Mouse (Mus musculus): Measurements from ENCODE around the gene Six6. TPM values are rescaled to one million over a fixed set of nuclear protein-coding genes. Genes with fewer than 3 reads are reported as not detected.

The Six6 gene
- not detected for total RNA-seq (2021)

DNA sequence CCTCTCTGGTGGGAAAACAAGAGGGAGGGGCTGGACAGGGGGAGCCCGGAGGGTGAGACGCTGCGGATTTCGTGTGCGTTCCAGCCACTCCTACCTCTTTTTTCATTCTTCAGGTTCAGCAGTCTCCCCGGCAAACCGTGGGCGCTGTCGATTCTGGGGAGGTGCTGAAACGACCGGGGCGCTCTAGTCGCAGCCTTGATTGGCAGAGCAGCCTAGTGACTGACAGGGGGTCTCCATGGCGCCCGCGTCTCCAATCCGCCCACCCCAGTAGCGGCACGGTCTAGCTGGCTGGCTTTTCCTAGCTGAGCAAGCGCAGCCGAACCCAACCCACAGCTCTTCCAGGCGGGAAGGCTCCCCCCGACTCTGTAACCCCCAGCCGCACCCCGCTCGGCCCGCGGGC, at the start of gene Six6:
TSS of gene Six6 (plus strand) at position 277 of the 400 bp plus-strand sequence.
- intact Hi-C loops (cut with DNase I): loop anchor here (5.0 kb wide), 1 partner anchor 103 kb away; no protein-coding TSS in a partner anchor
- no peak for DNase-seq

GRCm38 (mm10) chr12:72917159-72917993, 22.3 kb upstream of the Six6 start:
- no peak for DNase-seq
- intact Hi-C loops (cut with DNase I): no loop called here

- DNase-seq: no peak
- intact Hi-C loops (cut with DNase I): no loop called here
Observed at GRCm38 (mm10) chr12:72936751-72937150, 2.9 kb upstream of the Six6 start.

- no peak for DNase-seq
- intact Hi-C loops (cut with DNase I): no loop called here
Observed at GRCm38 (mm10) chr12:72937537-72938120, 2.1 kb upstream of the Six6 start.

DNA sequence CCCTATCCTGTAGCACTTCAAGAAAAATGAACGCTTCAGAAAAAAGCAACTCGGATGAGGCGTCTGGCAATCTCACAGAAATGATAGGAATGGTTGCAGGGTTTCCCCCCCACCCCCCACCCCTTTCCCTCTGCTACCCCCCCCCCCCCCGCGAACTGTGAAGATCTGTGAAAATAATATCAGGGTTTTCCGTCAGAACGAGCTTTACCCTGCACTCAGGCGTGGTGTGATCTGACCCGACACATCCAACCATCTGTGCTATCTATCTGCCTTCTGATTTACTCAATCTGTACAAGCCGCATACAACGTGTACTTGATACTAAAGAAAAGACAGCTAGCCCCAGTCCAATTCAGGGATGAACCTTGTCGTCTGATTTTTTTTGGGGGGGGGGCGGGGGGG, 1.5 kb upstream of the Six6 start:
- intact Hi-C loops (cut with DNase I): no loop called here
- no peak for DNase-seq

GRCm38 (mm10) chr12:72938600-72939490, 847 bp upstream of the Six6 start:
- intact Hi-C loops (cut with DNase I): no loop called here
- DNase-seq: no peak

GRCm38 (mm10) chr12:72940071-72940821, 554 bp downstream of the Six6 start, which contains the start of gene 4930447C04Rik:
4930447C04Rik (minus strand) TSS chr12:72940774.
- intact Hi-C loops (cut with DNase I): loop anchor here (5.0 kb wide), 1 partner anchor 102 kb away; no protein-coding TSS in a partner anchor
- no peak for DNase-seq

- intact Hi-C loops (cut with DNase I): loop anchor here (5.0 kb wide), 1 partner anchor 101 kb away; no protein-coding TSS in a partner anchor
- no peak for DNase-seq
Observed at GRCm38 (mm10) chr12:72940822-72941397, 1.2 kb downstream of the Six6 start.

DNA sequence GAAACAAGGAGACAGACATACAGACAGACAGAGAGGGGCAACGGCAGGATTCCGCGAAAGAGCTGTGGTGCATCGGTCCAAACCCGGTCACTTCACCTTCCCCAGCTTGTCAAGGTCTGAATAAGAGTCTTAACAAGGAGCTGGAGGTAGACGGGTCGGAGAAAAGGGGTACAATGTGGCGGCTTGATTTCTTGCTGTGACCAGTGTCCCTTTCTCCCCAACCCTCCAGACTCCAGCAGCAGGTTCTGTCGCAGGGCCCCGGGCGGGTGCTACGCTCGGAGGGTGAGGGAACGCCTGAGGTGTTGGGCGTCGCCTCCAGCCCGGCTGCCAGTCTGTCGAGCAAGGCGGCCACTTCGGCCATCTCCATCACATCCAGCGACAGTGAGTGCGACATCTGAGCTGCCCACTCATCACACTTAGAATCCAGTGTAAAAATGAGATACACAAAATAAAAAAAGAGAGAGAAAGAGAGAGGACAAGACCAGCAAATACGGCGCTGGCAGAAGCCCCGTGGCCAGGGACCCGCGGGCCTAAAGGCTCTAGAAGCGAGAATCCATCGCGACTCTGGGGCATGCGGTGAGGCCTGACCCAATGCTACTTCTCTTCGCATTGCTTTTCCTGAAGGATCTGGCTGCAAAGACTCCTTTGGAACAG, 1.8 kb downstream of the Six6 start:
- intact Hi-C loops (cut with DNase I): loop anchor here (5.0 kb wide), 1 partner anchor 101 kb away; no protein-coding TSS in a partner anchor
- no peak for DNase-seq

DNA sequence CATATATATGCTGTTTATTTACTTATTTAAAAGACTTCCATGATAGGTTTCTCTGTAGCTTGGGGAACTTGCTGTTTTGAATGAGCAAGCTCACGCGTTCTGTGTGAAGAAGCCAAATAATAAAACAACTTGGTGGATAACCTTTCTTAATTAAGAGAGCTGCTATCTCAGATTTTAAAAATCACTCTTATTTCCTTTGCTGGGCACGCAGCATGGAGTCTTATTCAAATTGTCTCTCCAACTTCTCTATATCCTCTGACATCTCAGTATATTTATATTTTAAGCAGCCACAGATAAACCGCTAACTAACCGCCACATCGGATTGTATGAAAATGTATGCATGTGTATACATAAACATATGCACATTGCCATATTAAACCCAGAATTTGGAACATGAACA, 2.5 kb downstream of the Six6 start:
- intact Hi-C loops (cut with DNase I): loop anchor here (5.0 kb wide), 1 partner anchor 100 kb away; no protein-coding TSS in a partner anchor

DNA sequence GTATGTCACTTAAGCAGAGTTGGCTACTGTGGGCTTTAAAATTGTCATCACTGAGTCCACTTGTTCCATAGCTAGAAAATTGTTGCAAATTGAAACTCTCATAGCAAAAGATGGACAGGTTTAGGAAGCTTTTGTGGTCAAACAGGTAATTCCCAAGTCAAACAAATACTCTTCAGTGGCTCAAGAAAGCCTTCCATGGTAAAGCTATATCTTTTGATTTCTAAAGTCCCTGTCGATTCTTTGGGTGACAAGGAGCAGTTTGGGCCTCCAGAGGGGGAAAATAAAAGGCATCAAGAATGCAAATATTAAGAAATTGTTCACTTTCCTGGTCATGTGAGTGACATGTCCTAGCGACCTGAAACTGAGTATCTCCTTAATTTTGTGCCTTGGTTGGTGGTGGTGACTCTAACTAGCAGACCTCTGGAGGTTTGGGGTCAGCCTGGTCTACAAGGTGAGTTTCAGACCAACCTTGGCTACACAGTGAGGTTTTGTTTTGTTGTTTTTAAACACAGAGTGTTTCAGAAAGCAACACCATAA, 4.0 kb downstream of the Six6 start:
- intact Hi-C loops (cut with DNase I): loop anchor here (5.0 kb wide), 1 partner anchor 99 kb away; no protein-coding TSS in a partner anchor
- no peak for DNase-seq

More for the DNA sequence above, 2.5 kb downstream of the Six6 start:
- DNase-seq: no peak

DNA sequence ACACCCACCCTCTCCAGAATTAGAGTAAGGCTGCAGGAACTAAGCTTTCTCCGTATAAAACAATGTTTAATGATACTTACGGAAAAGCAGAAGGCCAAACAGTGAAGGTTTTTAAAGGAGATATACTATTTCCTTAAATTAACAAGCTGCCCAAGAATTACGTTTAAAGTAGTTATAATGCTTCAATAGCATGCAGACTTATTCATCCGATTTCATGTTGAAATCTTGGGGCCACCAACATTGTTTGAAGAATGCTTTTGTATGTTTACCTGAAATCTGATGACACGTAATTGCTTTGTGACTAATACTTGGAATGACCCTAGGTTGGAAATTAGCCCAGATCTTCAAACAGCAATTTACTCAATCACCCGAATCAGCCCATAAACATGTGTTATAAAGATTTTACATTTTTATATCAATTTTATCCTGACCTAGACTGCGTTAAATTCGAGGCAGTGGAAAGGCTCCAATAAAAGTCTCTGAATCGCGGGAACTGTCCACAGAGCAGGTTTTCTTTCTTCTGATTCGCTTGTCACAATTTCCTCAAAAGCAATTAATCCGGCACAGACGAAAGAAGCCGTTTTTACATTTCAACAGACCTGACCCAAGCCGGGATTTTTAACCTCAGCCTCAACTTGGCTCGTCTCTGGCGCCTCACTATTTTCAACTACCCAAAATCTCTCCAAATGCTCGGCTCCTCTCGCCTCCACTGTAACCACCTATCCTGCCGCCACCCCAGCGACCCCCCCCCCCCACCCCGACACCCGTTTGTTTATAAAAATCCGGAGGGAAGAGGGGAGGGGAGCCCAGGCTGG, 4.9 kb downstream of the Six6 start:
- intact Hi-C loops (cut with DNase I): loop anchor here (5.0 kb wide), 1 partner anchor 98 kb away; no protein-coding TSS in a partner anchor
- no peak for DNase-seq

DNA sequence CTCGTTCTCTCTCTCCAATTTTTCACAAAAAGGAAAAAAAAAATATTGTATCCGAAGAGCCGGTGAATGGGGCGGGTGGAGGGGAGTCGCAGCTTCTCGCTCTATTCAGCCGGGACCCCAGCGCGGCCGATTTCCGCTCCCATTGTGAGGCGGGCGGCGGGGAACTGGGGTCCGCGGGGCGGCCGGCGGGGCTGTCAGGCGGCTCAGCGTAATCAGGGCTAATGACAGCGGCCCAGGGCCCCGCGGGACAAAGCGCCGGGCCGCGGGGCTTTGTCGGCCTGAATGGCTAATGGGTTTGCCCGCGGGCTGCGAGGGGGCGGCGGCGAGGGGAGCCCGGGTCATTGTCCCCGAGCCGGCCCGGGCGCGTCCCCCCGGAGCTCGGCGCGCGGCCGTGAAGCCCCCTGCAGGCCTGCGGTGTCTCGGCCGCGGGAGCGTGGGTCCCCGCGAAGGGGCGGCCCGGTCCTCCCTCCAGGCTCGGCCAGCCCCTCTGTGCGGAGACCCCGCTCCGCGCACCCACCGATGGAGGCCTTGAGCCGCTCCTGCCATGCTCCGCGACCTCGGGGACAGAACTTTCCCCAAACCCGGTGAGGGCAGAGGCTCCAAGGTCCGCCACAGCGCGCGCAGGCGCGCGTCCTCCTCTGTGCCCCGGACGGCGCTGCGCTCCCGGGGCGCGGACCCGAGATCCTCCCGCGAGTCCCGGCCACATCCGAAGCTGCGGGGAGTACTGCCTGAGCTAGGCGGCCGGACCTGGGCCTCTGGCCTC, 5.8 kb downstream of the Six6 start:
- intact Hi-C loops (cut with DNase I): no loop called here
- DNase-seq: no peak

GRCm38 (mm10) chr12:72946064-72946395, 6.3 kb downstream of the Six6 start:
- no peak for DNase-seq
- intact Hi-C loops (cut with DNase I): no loop called here

DNA sequence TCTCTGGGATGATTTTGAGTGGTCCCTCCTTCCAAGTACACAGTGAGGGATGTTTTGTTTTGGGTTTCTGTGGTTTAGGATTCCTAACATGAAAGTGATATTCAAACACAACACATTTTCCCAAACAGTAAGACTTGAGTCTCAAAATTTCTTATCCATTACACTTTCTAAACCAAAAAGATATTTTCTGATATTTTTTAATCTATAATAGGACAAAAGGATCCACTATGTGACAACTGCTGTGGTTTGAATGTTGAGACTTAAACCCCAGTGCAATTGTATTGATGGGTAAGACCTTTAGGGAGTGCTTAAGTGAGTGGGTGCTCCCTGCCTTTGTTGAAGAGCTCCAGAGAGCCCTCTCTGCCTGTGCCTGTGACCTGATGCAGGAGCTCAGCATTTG, 7.1 kb downstream of the Six6 start:
- DNase-seq: no peak
- intact Hi-C loops (cut with DNase I): no loop called here

- intact Hi-C loops (cut with DNase I): no loop called here
- DNase-seq: no peak
Observed at GRCm38 (mm10) chr12:72947335-72947734, 7.6 kb downstream of the Six6 start.

GRCm38 (mm10) chr12:72953089-72953488, 13.4 kb downstream of the Six6 start:
- DNase-seq: no peak
- intact Hi-C loops (cut with DNase I): no loop called here

Measured in heart, postnatal 36 days (tissue).